Mouse (Mus musculus) heart, adult 2 months (tissue): ENCODE measurements around the gene Cemip2.

ENCODE experiments used
- EP300 ChIP-seq: fragments of 200-500 bp; IDR thresholded peaks from 2 replicates; pipeline ENCODE4 v1.6.1; 2011; ENCODE audit warnings: low read depth, low read length, control low read depth; ENCODE audit not compliant: insufficient read depth
- POLR2A ChIP-seq: fragments of 200-500 bp; IDR thresholded peaks from 2 replicates; pipeline ENCODE4 v1.6.1; 2011; ENCODE audit warnings: mild to moderate bottlenecking, low read depth, low read length, control low read depth; ENCODE audit not compliant: insufficient read depth

DNA sequence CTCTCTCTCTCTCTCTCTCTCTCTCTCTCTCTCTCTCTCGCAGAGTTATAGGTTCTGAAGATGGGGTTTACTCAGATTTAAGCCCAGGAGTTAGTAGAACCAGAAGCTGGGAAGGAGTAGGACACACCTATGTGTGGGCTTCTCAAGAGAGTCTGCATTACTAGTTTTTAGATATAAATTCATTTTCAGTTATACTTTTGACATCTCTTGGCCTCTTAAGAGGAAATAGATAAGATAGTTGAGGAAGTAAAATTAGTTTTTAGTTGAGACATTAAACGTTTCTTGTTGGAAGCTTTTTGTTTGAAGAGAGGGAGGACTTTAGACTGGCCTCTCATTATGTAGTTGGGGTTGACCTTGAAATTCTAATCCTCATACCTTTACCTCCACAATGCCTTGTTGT, 28.0 kb upstream of the Cemip2 start:
- TF ChIP-seq EP300 (no peak), POLR2A (no peak)
